Mouse (Mus musculus) gastrocnemius, adult 8-10 months (tissue): Measurements from ENCODE around the gene Mblac2. TPM values are rescaled to one million over a fixed set of nuclear protein-coding genes. Genes with fewer than 3 reads are reported as not detected.

ENCODE experiments used
- total RNA-seq, 4 experiments: library from RNA; stranded (reverse); gene quantifications; 2 replicates each; pipeline ENCODE4 v1.2.4; 2022

Mblac2 gene
- total RNA-seq, 4 experiments from 2014 or later: 1.2 to 1.8 (median 1.4) TPM

Other genes with a start within 250 kb of the Mblac2 start
- under 1 TPM in 1 of 4 experiments, not detected in 3; 0.19 TPM for gene Adgrv1, start 78.2 kb upstream of the Mblac2 start, total RNA-seq
- 1 to 10 TPM; 6.3 to 10.0 (median 6.6) TPM for gene Lysmd3, start 53.7 kb upstream of the Mblac2 start, total RNA-seq
- gene Polr3g, start 328 bp upstream of the Mblac2 start, total RNA-seq: 1 to 10 TPM; 1.6 to 4.2 (median 3.3) TPM
- gene Cetn3, start 71.7 kb downstream of the Mblac2 start, total RNA-seq: 10 to 100 TPM; 15.6 to 20.6 (median 18.8) TPM